Mouse (Mus musculus) spleen, adult 2 months (tissue): ENCODE results near the gene Dera.

Experiments used
- CTCF ChIP-seq: fragments of 200-500 bp; IDR thresholded peaks from 2 replicates; pipeline ENCODE4 v1.5.1; 2011; ENCODE audit warnings: mild to moderate bottlenecking, inconsistent platforms; ENCODE audit not compliant: insufficient read depth, insufficient read length, insufficient replicate concordance; ENCODE audit errors: extremely low read depth
- POLR2A ChIP-seq: fragments of 200-500 bp; IDR thresholded peaks from 2 replicates; pipeline ENCODE4 v1.6.1; 2011; ENCODE audit warnings: low read depth, low read length, inconsistent platforms

DNA sequence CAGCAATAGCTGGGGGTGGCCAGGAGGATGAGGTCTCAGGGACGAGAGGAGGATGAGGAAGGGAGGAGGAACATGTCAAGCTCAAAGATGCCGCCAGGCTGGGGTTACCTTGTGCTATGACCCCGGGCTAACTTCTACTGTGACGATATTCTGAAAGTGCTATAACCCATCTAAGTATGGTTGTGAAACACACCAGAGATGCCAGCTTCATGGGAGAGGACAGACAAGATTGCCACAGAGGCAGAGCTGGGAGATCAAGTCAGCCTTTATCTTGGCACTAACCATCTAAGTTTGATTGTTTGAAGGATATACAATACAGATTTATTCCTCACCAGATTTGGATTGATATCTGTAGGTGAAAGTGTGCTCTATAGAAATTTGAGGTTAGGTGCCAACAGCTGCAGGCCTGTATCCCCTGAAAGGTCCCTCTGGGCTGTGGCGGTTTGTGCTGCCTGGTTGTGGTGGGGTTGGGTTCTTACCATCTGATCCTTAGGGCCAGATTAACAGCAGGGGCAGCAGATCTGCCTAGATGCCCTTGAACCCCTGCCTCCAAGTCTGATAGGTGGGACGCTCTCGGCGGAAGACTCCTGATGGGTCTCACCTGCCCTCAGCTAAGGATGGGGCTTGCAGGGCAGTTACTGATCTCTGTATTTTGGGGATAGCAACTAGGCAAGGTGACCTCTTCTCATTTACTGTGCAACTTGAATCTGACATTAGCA is 18.7 kb downstream of the Dera start:
- no peak for TF ChIP-seq CTCF
- TF ChIP-seq POLR2A, result no peak
